Mouse (Mus musculus) cerebellum, adult 2 months (tissue): Measurements from ENCODE around the gene Pmpca. TPM values are rescaled to one million over a fixed set of nuclear protein-coding genes. Genes with fewer than 3 reads are reported as not detected.
A peak's percentile ranks its signal among the peaks of the same experiment; 100 is the strongest.

Source experiments
- DNase-seq, 2 experiments: peaks; one replicate each; pipeline ENCODE4 v3.0.0; 2021
- H3K27ac ChIP-seq: fragments of 200-500 bp; 2 replicates; pipeline ENCODE4 v1.5.1; 2012; ENCODE audit warnings: low read length, control low read depth, inconsistent platforms; ENCODE audit not compliant: insufficient read depth
- H3K27me3 ChIP-seq: fragments of 200-500 bp; 2 replicates; pipeline ENCODE4 v1.6.1; 2012; ENCODE audit warnings: inconsistent platforms, mild to moderate bottlenecking, low read length, moderate library complexity; ENCODE audit not compliant: control insufficient read depth, insufficient read depth
- H3K4me1 ChIP-seq: fragments of 200-500 bp; 2 replicates; pipeline ENCODE4 v1.6.1; 2011; ENCODE audit warnings: low read length; ENCODE audit not compliant: control insufficient read depth, insufficient read depth
- H3K4me3 ChIP-seq: fragments of 200-500 bp; replicated peaks from 2 replicates; pipeline ENCODE3; 2011; ENCODE audit warnings: mild to moderate bottlenecking, low read depth, low read length, control low read depth; ENCODE audit not compliant: insufficient read depth
- CTCF ChIP-seq: fragments of 200-500 bp; IDR thresholded peaks from 2 replicates; pipeline ENCODE4 v1.5.1; 2011; ENCODE audit warnings: low read depth, mild to moderate bottlenecking, control low read depth, low read length, moderate library complexity, borderline replicate concordance; ENCODE audit not compliant: insufficient read depth
- POLR2A ChIP-seq: fragments of 200-500 bp; IDR thresholded peaks from 2 replicates; pipeline ENCODE4 v1.6.1; 2011; ENCODE audit warnings: low read length, control low read depth, borderline replicate concordance; ENCODE audit not compliant: insufficient read depth
- WGBS: fragments of 180-500 bp; shearing (Covaris S2); methylation state at CpG from one replicate; pipeline ENCODE4 v1.1.7; 2018; 5-methylcytosine and 5-hydroxymethylcytosine counted together
- polyA plus RNA-seq: library from polyadenylated mRNA; depleted of rRNA; stranded (reverse); fragments of >200 nt; gene quantifications from 2 replicates; pipeline ENCODE4 v1.2.3, GENCODE M21; 2012; rRNA removed

Pmpca gene
- polyA plus RNA-seq: 98.2 and 104 TPM in 2 replicates

DNA sequence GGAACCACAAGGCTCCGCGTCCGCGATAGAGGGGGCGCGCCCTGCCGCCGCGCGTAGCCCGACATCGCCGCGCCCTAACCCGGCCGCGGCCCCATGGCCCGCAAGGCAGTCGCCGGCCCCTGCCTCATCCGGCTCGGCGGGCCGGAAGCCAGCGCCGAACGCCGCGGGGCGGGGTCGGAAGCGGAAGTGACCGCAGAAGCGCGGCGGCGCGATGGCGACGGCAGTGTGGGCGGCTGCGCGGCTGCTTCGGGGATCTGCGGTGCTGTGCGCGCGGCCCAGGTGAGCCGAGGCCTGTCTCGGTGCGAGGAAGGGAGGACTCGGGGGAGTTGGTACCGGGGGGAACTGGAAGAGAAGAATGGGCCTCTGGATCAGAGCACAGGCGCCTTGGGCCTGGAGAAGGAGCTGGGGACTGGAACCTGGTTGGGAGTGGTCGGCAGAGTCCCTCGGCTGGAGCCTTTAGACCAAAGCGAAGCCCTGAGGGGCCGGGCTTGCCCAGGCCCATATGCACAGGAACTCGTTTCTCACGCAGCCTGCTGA lies at the start of gene Pmpca, which contains the start of gene Entr1:
Pmpca (plus strand) TSS at position 186 of the 537 bp plus-strand sequence.
Entr1 (minus strand) TSS at position 163 of the 537 bp plus-strand sequence.
- Histone ChIP-seq H3K4me1 (peaks cover 19% of the 10 kb centered on the region), H3K27ac (peak within 1 kb of the TSS; percentile 42; the same call in 1 of the 2 replicates), H3K4me3 (peak within 1 kb of the TSS; percentile 85), H3K27me3 (no peaks in the 10 kb centered on the region)
- under 1% methylated on average over 60 of the region's 60 CpGs for WGBS
- peak; percentile 85 to 86 for DNase-seq
- TF ChIP-seq POLR2A (peak; percentile 84), CTCF (no peak)

DNA sequence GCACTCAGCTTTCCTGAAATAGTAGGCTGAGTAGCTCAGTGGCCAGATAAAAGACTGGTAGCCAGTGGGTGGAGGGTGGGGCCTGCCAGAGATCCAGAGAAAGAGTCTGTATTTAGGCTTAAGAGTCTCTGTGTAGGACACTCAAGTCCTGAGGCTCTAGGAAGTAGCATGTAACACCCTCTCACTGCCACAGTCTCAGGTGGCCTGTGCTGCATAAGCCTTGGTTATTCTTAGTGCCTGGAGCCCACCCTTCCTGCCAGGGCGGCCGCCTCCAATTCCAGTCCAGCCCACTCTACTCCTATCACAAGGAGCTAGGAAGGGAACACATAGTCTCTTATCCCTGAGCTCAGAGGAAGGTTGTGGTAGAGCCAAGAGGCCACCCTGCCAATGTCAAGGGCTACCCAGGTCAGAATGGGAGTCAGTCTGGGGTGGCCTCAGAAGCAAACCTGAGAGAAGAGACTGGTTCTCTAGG lies 47.6 kb upstream of the Pmpca start:
- no peak for DNase-seq
- Histone ChIP-seq H3K4me1 (peaks cover 47% of the 10 kb centered on the region), H3K4me3 (no peak overlapping the region), H3K27me3 (no peaks in the 10 kb centered on the region), H3K27ac (peak overlapping the region; percentile 1)
- WGBS: 97% methylated on average over 2 of the region's 2 CpGs
- TF ChIP-seq CTCF (no peak), POLR2A (no peak)

GRCm38 (mm10) chr2:26342044-26342443 lies 47.1 kb upstream of the Pmpca start:
- WGBS: 15% methylated on average over 10 of the region's 10 CpGs
- H3K27ac ChIP-seq: peak overlapping the region; percentile 1; the same call in 1 of the 2 replicates

GRCm38 (mm10) chr2:26342609-26343490 lies 46.3 kb upstream of the Pmpca start:
- Histone ChIP-seq H3K4me3 (no peak overlapping the region), H3K4me1 (peaks cover 47% of the 10 kb centered on the region), H3K27ac (peak overlapping the region; percentile 1; the same call in 1 of the 2 replicates), H3K27me3 (no peaks in the 10 kb centered on the region)
- WGBS: 57% methylated on average over 11 of the region's 11 CpGs
- TF ChIP-seq POLR2A (no peak), CTCF (no peak)
- DNase-seq: no peak

More at GRCm38 (mm10) chr2:26342044-26342443, 47.1 kb upstream of the Pmpca start:
- no peaks in the 10 kb centered on the region for H3K27me3 ChIP-seq
- H3K4me3 ChIP-seq: no peak overlapping the region
- H3K4me1 ChIP-seq: peaks cover 47% of the 10 kb centered on the region
- TF ChIP-seq POLR2A (no peak), CTCF (no peak)
- DNase-seq: peak; percentile 76 to 83

GRCm38 (mm10) chr2:26348241-26348640 lies 40.9 kb upstream of the Pmpca start:
- 64% methylated on average over 6 of the region's 6 CpGs for WGBS
- Histone ChIP-seq H3K27ac (no peak overlapping the region), H3K4me1 (peaks cover 11% of the 10 kb centered on the region), H3K27me3 (no peaks in the 10 kb centered on the region), H3K4me3 (no peak overlapping the region)
- DNase-seq: no peak
- TF ChIP-seq CTCF (no peak), POLR2A (no peak)

DNA sequence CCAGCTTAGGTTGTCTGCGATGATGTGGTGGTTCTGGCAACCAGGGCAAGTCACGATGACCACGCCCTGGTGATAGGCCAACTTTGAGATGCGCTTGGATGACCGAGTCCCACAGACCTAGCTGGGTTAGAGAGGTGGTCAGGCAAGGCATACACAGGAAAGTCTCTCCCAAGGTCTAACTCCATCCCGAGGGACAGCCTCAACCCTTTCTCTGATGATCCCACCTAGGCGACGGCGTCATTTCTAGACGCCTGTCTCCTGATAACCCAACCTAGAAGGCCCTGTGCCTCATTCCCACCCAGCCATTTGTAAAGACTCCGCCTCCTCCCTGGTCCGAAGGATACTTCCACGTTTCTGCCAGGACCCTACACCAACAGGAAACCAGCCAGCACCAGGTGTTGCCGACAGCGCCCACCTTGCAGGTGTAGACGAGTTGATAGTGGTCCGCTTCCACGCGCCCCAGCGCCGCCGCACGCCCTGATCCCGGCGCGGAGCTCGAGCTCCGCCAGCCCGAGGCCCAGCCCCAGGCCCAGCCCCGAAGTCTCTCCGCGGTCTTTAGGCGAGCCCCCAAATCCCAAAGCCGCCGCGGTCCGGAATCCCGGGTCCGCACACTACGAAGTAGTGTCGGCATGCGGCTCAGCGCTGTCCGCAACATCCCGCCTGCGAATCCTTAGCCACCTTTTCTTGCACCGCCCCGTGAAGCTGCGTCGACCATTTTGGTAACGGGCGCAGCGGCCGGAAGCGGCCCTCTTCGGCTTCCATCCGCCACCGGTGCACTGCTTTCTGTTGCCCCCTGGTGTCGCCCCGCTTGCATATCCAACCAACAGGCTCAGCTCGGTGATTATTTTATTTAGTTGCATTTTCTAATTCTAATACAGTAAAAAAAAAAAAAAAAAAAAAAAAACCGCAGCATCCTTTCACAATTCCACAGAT lies 37.5 kb upstream of the Pmpca start, which contains the start of gene Dnlz:
Dnlz (minus strand) TSS at position 753 of the 933 bp plus-strand sequence.
- Histone ChIP-seq H3K27me3 (no peaks in the 10 kb centered on the region), H3K4me3 (peak within 1 kb of the TSS; percentile 82), H3K27ac (peak within 1 kb of the TSS; percentile 77), H3K4me1 (peaks cover 27% of the 10 kb centered on the region)
- under 1% methylated on average over 62 of the region's 62 CpGs for WGBS
- DNase-seq: peak; percentile 94 to 96
- TF ChIP-seq POLR2A: peak; percentile 41; the same call in 1 of the 2 replicates
- TF ChIP-seq CTCF: peak; percentile 60; the same call in 1 of the 2 replicates
